Mouse (Mus musculus) urinary bladder, postnatal 25 days (tissue): ENCODE data around the gene Irf6.
A peak's percentile ranks its signal among the peaks of the same experiment; 100 is the strongest.

Experiments used
- DNase-seq: peaks from one replicate; pipeline ENCODE4 v3.0.0; 2022; ENCODE audit warnings: low spot score

Gene Irf6

DNA sequence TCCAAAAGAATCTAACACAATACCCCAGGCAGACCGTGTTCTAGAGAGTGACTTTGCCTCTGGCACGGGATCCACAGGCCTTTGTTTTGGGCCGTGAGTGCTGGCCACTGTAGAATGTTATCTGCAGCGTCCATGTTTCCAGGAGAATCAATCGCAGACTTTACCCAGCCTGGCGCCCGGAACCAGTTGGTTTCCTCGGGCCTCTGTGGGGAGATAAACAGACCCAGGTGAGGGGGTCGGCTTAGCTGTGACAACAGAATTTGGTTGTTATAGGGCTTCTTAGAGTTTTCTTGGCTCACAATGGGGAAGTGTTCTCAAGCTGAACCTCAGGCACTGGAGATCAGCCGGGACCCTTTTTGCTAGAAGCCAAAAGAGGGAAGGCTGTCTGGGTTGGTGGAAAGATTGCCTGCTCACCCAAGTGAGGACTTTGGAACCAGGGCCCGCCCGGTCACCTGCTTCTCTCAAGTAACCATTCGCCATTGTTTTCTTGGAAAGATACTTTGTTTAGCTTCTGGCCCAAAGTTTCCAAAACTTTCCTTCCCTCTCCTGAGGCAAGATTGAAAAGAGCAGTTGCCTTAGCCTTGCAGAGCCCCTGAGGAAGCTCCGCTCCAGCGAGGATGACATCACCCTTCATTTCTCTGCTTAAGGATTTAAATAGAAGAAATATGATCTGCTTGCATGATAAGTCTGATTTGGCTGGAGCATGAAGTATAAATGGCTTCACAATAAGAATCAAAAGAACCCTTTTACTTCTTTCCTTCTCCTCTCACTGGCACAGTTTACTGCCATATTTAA lies 3.6 kb downstream of the Irf6 start:
- no peak for DNase-seq

DNA sequence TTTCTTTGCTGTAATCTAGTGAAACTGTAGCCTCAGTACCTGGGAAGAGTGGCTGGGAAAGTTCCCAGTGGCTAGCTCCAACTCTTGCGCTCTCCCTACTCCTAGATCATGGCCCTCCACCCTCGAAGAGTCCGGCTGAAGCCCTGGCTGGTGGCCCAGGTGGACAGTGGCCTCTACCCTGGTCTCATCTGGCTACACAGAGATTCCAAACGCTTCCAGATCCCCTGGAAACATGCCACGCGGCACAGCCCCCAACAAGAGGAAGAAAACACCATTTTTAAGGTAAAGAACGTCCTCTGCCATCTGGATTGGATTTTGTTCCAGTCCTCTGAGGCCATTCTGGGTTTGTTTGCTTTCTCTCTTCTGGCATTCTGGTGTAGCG lies 4.2 kb downstream of the Irf6 start:
- DNase-seq: no peak

DNA sequence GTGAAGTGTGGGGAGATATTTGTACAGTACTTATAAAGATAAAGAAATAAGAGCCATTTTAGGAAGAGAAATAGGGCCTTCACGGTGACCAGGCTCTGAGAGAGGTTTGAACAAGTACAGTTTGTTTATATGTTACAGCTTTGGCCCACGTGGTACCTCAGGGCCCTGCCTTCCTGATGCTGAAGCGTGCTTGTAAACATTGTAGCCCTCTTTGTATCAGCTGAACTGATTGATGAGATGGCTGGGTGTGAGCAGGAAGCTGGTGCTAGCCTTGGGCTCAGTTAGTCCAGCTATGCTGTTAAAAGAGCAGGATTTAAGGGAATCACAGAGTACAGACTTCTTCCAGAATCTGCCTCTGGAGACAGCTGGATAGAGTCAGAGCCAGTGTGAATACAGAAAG lies 6.3 kb downstream of the Irf6 start:
- DNase-seq: no peak

DNA sequence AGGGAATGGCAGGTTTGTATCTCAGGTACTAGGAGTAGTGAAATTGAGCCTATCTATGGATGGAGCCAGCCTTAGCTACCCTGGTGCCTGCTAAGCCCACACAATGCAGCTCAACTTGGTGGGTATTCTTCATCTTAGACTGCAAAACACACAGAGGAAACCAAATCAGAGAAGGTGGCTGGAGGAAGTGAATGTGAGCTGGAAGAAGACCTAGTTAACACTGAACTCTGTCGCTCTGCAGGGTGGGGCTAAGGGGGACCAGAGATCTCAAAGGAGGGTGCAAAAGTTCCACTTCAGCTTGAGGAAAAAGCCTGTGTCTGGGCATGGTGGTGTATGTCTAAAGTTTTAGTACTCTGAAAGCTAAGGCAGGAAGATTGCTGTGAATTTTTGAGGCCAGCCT lies 6.7 kb downstream of the Irf6 start:
- DNase-seq: no peak

DNA sequence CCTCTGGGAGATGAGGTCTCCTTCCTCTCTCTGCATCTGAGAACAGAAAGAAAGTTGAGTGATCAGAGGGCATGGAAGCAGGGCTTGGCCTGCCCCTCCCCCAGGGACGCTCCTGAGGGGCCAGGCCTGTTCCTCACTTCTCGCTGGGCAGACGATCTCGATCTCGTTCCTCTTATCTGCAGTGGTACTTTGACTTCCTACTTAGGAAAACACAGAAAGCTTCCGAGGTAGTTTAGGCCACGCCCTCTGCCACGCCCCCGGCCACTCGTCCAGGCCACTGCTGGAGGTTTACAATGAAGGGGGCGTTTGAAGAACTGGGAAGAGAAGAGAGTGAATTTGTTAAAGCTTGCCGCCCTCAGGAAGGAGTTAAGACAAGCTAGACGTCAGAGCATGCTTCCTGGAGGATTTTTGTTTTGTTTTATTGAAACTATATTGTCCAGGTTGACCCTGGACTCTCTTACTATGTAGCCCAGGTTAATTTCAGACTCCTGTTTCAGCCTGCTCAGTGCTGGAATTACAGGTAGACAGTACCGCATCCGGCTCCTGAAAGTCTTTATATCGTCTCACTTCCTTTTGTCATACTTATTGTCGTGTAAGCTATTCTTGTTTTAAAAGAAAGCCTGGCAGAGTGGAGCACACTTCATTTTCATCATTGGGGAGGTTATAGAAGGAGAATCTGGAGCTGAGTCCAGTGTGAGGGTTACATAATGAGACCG lies 7.6 kb downstream of the Irf6 start:
- peak; percentile 33 for DNase-seq

DNA sequence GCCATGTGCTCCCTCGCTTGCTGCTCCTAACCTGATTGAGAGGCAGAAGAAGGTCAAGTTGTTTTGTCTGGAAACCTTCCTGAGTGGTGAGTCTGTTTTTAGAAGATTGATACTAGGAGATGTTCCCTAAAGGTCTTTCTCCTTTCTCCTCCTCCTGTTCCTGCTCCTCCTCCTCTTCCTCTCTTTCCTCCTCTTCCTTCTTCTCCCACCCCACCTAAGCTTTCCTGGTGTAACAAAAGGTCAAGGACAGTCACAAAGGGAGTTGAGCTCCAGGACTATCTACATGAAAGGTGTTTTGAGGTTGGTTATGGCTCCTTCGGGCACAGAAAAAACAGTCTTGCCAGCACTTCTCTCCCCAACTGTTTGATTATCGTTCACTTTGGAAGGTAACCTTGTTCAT lies 14.8 kb downstream of the Irf6 start, which contains the start of gene A130010J15Rik:
TSS of gene A130010J15Rik (plus strand) at position 301 of the 400 bp plus-strand sequence.
- no peak for DNase-seq

DNA sequence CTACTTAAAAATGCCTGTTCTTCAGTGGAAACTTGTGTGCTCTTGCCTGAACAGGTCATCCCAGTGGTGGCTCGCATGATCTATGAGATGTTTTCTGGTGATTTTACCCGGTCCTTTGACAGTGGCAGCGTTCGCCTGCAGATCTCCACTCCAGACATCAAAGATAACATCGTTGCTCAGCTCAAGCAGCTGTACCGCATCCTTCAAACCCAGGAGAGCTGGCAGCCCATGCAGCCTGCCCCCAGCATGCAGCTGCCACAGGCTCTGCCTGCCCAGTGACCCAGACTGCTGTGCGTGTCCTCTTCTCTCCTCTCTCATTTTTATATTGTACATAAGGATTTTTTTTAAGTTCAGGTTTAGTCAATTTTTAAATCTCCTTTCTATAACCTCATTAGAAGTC lies 16.3 kb downstream of the Irf6 start:
- no peak for DNase-seq

DNA sequence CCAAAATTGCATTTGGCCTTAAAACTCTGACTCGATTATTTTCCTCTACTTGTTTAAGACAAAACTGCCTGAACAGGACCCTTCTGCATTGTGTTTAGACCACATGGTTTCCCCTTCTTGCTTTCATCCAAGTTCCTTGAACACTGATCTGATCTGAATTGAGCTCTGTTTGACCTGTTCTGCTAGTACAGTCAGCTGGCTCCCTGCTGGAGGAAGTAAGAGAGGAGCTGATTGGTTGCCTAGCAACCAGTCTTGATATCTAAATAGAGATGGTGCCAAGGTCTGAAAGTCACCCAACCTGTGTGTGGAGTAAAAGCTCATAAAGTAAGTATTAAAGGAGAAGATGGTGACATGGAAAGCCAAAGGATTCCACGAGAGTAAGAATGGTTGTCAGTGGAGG lies 16.9 kb downstream of the Irf6 start:
- DNase-seq: no peak

DNA sequence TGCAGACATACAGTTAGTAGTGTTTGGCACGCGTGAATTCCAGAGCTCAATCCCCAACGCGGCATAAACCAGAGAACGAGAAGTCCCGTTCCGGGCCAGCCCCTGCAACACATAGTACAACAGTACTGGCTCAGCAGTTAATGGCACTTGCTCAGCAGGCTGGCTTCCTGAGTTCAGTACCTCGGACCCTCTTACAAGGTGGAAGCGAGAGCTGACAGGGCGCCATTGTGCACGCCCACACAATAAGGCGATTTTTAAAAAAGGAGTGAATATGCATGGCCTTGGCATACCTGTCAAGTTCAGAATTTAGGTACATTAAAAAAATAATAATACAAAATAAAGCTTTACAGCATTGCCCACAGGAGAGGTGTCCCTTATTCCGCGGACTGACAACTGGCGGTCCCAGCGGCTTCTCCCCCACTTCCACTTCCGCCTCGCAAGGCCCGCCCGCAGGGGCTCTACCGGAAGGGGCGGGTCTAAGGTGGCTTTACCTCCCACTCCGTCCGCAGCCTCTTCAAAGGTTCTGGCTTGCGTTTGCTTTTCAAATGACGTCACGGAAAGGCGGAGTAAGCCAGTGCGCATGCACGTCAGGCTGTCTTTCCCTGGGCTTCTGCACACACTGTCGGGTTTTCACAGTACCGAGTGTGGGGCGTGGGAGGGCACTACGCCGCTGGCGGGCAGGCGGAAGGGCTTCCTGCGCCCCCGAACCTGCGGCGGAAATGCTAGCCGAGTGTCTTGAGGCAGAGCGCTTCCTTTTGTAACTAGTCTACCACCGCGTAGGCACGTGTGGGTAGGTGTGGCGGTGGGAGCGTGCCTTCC lies 20.3 kb downstream of the Irf6 start:
- peak; percentile 93 for DNase-seq

DNA sequence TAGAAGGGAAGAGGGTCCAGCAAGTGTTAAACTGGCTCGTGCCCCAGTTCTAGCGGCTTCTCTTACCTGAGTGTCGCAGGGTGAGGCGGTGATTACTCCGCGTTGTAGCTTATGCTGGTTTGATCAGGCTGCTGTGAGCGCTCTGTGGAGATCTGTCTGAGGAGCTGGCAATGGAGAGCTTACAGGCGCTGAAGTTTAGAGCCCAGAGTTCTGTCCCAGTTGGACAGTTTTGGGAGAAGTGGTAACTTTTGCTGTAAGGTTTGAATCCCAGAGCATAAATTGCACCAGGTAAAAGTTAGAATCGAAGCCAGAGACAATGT lies 20.9 kb downstream of the Irf6 start:
- DNase-seq: no peak

DNA sequence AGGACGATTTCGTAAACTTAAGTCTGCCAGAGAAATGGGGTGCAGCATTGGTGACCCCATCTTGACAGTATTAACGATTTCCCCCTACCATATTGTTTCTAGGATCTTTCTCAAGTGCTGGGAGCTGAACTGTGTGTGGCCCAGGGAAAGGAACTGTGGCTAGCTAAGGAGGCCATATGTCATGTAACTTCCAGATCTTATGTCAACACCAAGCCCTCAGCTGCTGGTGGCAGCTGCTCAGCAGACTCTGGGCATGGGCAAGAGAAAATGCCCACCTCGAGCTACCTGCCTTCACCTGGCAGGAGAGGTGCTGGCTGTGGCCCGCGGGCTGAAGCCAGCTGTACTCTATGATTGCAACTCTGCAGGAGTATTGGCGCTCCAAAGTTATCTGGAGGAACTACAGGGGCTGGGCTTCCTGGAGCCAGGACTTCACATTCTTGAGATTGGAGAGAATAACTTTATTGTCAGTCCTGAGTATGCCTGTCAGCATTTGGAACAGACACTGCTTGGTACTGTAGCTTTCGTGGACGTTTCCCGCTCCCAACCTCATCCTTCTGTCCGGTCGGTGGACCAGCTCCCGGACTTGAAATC lies 21.3 kb downstream of the Irf6 start:
- DNase-seq: no peak

DNA sequence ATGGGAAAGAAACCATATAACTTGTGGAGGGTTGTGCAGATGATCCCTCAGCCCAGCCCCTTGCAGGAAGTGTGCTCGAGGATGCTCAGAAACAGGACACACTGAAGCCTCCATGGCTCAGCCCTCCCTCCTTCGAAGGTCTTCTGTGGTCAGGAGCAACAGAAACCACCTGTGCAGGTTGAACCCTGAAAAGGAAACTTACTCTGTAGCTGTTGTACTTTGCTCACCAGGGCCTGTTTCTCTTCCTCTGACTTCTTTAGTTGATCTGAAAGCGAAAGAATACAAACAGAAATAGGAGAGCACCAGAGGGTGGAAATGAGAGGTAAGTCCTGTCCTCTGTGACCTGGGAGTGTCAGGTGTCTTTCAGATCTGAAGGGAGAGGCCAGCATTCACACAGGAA lies 28.2 kb downstream of the Irf6 start:
- no peak for DNase-seq

DNA sequence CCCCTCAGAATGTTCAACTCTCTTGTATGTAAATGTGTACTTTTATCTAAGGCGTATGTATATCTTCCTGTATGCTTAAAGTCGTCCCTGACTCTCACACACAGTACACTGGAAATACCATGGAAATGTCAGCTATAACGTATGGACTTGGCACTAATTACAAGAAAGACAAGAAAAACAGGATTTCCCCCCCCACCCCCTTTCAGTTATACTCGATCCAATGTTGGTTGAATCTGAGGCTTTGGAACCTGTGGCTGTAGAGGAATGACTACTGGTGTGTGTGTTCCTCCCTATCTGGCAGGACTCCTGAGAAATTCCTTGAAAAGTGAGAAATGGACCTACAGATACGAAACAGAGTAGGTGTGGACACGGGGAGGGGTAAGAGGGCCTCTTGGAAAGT lies 35.3 kb downstream of the Irf6 start:
- DNase-seq: no peak

DNA sequence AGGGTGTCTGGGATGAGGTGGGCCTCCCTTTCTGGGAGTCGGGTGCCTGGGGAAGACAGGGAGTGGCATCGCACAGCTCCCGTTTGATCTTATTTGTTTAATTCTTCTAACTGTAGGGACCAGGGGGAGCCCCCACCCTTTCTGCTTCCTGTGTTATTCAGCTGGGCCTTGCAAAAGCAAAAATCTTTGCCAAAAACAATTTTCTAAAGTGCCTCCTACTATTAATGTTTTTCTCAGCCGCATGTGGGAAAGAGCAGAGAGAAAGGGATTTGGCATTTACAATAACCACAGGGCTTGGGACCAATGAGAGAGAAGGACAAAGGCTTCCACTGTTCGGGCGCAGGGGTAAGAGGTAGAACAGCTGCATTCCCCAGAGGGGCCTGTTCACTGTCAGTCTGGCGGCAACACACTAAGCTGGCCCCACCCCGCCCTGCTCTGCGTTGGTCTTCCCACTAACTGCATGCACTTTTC lies 36.3 kb downstream of the Irf6 start:
- DNase-seq: no peak

DNA sequence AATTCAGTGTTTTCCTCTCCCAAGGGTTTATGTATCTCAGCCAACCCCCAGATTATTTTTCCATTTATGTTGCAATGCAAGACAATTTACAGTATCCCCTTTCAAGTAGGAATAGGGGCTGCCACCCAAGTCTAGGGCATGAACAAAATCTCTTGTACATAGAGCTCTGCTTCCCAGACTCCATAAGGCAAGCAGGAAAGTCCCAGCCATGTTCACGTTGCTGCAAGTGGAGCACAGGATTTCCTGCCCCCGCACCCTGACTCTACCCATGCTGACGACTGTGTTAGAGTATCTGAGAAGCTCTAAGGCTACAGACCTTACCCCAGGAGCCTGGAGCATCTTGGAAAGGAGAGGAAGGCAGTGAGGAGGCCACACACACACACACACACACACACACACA lies 36.9 kb downstream of the Irf6 start:
- no peak for DNase-seq

DNA sequence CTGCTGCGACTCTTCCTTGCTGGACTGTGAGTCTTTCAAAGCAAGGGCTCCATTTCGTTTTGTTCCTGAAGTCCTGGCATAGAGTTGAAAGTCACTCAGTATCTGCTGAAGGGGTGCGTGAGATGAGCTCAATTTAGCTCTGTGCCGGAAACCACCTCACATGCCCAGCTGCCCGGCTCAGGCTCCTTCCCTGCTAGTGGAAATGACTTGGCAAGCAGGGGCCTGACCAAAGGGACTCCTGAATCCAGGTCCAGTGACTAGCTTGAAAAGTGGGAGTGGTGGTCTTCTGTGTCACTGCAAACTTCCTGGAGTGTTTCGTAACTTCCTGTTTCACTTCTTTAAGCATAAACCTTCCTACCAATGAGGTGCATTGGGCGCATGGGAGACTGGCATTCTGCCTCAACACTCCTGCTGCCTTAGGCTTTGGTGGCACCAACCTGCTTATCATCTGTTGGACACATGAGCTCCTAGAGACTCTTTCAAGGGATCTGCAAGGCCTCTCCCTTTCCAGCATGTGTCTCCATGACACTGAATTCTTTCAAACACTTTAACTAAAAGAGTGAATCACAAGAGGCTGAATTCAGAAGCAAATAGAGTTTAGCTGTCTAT lies 38.9 kb downstream of the Irf6 start:
- no peak for DNase-seq

DNA sequence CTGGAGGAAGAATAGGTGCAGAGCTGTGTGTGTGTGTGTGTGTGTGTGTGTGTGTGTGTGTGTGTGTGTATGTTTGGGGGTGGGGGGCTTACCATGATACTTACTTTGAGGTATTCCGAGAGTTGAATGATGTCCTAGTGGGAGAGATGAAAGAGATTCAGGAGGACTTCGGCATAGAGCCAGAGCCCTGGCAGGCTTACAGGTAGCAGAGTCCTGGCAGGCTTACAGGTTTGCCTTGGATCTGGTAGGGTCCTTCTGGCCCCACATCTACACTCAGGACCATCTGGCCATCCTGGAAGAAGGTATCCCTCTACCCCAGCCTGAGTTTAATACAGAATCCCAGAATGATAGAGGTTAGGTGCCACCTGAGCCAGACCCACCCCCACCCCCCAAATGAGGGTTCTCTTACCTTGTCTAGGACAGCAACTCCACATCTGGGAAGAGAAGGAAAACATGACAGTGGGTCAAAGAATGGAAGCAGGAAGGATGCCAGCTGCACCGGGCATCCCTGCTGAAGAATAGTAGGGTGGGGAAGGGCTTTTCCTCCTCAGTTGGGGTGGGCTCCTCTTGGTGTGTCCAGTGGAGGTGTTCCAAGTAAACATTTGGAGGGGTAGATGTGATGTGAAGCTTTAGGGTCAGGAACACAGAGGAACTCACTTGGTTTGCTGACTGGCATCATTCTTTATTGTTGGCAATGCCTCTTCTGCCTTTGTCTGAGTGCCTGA lies 41.7 kb downstream of the Irf6 start:
- DNase-seq: no peak

DNA sequence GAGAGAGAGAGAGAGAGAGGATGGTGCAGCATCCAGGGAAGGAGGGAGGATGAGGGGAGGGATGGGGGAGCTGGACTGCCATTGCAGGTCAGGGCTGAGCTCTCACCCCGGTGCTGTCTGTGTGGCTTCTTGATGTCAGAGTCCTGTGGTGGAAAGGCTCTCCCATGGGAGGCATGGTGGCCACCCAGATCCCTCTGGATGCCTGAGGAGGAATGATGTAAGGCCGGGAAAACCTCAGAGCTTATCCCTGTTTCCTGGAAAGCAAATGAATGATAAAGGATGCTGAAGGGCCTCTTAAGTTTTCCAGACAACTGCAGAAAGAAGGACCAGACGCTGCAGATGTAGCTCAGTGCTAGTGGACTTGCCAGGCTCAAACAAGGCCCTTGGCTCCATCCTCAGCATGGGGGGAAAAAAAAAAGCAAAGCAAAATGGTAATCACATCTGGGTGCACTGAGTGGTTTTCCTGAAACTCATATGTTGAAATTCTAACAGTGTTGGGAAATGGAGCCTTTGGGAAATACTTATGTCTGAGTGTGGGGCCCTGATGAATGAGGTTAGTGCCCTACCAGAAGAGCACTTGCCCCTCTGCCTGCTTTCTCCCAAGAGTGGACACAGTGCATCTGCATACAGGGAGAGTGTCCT lies 42.4 kb downstream of the Irf6 start:
- no peak for DNase-seq

DNA sequence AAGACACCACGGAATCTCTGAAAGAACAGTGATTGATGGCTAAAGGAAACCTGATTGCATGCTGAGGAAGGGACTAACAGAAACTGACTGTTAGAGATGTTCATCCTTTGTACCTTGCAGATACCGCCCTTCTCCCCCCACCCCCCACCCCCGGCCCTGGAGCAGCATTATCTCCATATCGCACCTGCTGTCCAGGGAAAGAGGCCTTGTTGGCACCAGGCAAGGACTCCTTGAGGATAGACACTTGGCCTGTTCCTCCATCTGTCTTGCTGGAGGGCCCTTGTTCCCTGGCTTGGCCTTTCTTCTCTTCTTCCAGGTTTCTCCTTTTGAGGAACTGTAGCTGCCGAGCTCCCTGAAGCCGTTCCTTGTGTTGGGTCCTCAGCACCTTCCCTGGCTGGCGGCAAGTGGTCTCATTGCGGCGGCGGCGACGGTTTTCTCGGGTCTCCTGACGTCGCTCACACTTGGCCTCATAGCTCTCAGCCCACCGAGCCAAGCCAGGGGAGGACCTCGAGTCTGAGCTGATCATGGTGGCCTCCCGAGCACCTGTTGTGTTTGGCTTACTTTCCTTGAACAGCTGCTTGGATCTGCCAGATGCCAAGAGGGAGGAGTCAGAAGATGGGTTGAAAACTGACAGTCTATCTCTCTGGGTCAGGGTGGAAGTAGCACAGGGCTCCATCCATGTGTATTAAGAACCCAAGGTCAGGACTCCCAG lies 44.7 kb downstream of the Irf6 start:
- no peak for DNase-seq

DNA sequence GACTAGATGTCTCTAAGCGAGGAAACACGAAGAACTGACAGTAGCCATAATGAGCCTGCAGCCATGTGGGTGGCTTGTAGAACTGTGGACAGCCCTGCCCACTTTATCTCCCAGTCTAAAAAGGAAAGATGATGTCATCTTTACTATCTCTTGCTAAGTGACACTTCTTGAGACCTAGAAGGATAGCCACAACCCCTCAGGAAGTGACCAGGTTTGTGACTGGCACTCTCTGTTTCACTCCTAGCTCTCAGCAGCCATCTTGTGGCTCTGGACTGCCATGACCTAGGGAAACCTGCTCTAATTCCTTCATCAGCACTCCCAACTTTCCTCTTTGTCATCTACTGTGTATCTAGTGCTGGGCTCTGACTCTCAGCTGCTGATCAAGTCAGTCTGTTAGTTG lies 45.4 kb downstream of the Irf6 start:
- no peak for DNase-seq
